Mouse (Mus musculus): ENCODE results near the gene Cenpp. TPM values are rescaled to one million over a fixed set of nuclear protein-coding genes. Genes with fewer than 3 reads are reported as not detected.

Cenpp gene
- polyA plus RNA-seq, 1 experiment: 0.28 TPM

- no peak overlapping the region for H3K4me3 ChIP-seq (replicated peaks; ENCODE audit: extremely low read depth, low read depth, low read length)
- no peaks in the 10 kb centered on the region for H3K4me1 ChIP-seq (ENCODE audit: control insufficient read depth, insufficient read depth, low read length)
- no peak for TF ChIP-seq POLR2A (IDR thresholded peaks at IDR 0.05; ENCODE audit: borderline replicate concordance, extremely low read depth, low read depth, low read length)
- no peak for TF ChIP-seq CTCF (IDR thresholded peaks at IDR 0.05; ENCODE audit: insufficient read depth, low read length)
- DNase-seq: no peak
- 83% methylated on average over 2 of the region's 2 CpGs for WGBS
These were observed 81.2 kb downstream of the Cenpp start for GRCm38 (mm10) chr13:49571418-49571817.

GRCm38 (mm10) chr13:49570371-49570770 is 82.2 kb downstream of the Cenpp start:
- Histone ChIP-seq H3K4me1 (ENCODE audit: control insufficient read depth, insufficient read depth, low read length) (no peaks in the 10 kb centered on the region), H3K4me3 (replicated peaks; ENCODE audit: extremely low read depth, low read depth, low read length) (no peak overlapping the region)
- DNase-seq: no peak
- WGBS: 70% methylated on average over 3 of the region's 3 CpGs
- TF ChIP-seq CTCF (IDR thresholded peaks at IDR 0.05; ENCODE audit: insufficient read depth, low read length): no peak
- TF ChIP-seq POLR2A (IDR thresholded peaks at IDR 0.05; ENCODE audit: borderline replicate concordance, extremely low read depth, low read depth, low read length): no peak

GRCm38 (mm10) chr13:49564347-49564746 is 88.2 kb downstream of the Cenpp start:
- no peak overlapping the region for H3K4me3 ChIP-seq (replicated peaks; ENCODE audit: extremely low read depth, low read depth, low read length)
- WGBS: 78% methylated on average over 1 of the region's 1 CpGs
- TF ChIP-seq POLR2A (IDR thresholded peaks at IDR 0.05; ENCODE audit: borderline replicate concordance, extremely low read depth, low read depth, low read length): no peak
- no peak for TF ChIP-seq CTCF (IDR thresholded peaks at IDR 0.05; ENCODE audit: insufficient read depth, low read length)
- DNase-seq: no peak
- H3K4me1 ChIP-seq (ENCODE audit: control insufficient read depth, insufficient read depth, low read length): no peaks in the 10 kb centered on the region

GRCm38 (mm10) chr13:49560886-49561285 is 91.7 kb downstream of the Cenpp start:
- WGBS: 39% methylated on average over 2 of the region's 2 CpGs

DNA sequence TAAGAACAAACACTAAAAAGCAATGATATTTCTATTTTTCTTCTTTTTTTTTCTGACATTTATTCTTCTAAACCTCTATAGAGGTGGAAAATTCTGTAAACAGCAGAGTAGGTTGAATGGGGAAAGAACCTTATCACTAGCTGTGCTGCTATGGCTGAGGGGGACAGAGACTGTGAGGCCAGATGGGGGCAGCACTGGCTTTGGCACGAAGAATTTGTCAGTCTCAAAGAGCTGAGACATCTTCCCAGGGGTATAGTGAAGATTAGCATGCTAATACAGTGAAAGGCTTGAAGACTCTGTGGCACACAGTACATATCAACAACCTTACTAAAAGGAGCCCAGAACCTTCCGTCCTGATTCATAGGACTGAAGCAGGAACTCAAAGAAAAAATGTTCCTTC is 93.4 kb downstream of the Cenpp start:
- no peak for TF ChIP-seq POLR2A (IDR thresholded peaks at IDR 0.05; ENCODE audit: borderline replicate concordance, extremely low read depth, low read depth, low read length)
- peak; percentile 51; the same call in 1 of the 2 replicates for TF ChIP-seq CTCF (IDR thresholded peaks at IDR 0.05; ENCODE audit: insufficient read depth, low read length)
- no peak overlapping the region for H3K4me3 ChIP-seq (replicated peaks; ENCODE audit: extremely low read depth, low read depth, low read length)
- DNase-seq: no peak
- 49% methylated on average over 2 of the region's 2 CpGs for WGBS
- no peaks in the 10 kb centered on the region; the same call in 1 of the 2 replicates for H3K4me1 ChIP-seq (ENCODE audit: control insufficient read depth, insufficient read depth, low read length)

More at GRCm38 (mm10) chr13:49560886-49561285, 91.7 kb downstream of the Cenpp start:
- TF ChIP-seq POLR2A (IDR thresholded peaks at IDR 0.05; ENCODE audit: borderline replicate concordance, extremely low read depth, low read depth, low read length) (no peak), CTCF (IDR thresholded peaks at IDR 0.05; ENCODE audit: insufficient read depth, low read length) (no peak)
- no peak for DNase-seq
- H3K4me1 ChIP-seq (ENCODE audit: control insufficient read depth, insufficient read depth, low read length): no peaks in the 10 kb centered on the region
- no peak overlapping the region for H3K4me3 ChIP-seq (replicated peaks; ENCODE audit: extremely low read depth, low read depth, low read length)

DNA sequence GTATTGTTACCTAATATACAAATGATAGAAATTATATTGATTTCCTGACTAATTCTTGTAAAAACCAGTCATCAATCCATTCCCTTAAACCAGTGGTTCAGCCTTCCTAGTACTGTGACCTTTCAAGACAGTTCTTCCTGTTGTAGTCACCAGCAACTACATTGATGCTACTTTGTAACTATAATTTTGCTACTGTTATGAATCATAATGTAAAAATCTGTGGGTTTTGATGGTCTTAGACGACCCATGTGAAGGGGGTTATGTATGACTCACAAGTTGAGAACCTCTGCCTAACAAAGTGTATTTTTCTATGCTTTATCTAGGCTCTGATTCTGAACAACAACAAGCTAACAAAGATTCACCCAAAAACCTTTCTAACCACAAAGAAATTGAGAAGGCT is 95.7 kb downstream of the Cenpp start:
- Histone ChIP-seq H3K4me3 (replicated peaks; ENCODE audit: extremely low read depth, low read depth, low read length) (no peak overlapping the region), H3K4me1 (ENCODE audit: control insufficient read depth, insufficient read depth, low read length) (no peaks in the 10 kb centered on the region; the same call in 1 of the 2 replicates)
- WGBS: 58% methylated on average over 1 of the region's 1 CpGs
- TF ChIP-seq POLR2A (IDR thresholded peaks at IDR 0.05; ENCODE audit: borderline replicate concordance, extremely low read depth, low read depth, low read length) (no peak), CTCF (IDR thresholded peaks at IDR 0.05; ENCODE audit: insufficient read depth, low read length) (no peak)
- no peak for DNase-seq

GRCm38 (mm10) chr13:49556203-49556602 is 96.4 kb downstream of the Cenpp start:
- WGBS: 68% methylated on average over 1 of the region's 1 CpGs
- Histone ChIP-seq H3K4me1 (ENCODE audit: control insufficient read depth, insufficient read depth, low read length) (no peaks in the 10 kb centered on the region; the same call in 1 of the 2 replicates), H3K4me3 (replicated peaks; ENCODE audit: extremely low read depth, low read depth, low read length) (no peak overlapping the region)
- DNase-seq: no peak
- TF ChIP-seq POLR2A (IDR thresholded peaks at IDR 0.05; ENCODE audit: borderline replicate concordance, extremely low read depth, low read depth, low read length) (no peak), CTCF (IDR thresholded peaks at IDR 0.05; ENCODE audit: insufficient read depth, low read length) (no peak)

- TF ChIP-seq CTCF (IDR thresholded peaks at IDR 0.05; ENCODE audit: insufficient read depth, low read length) (no peak), POLR2A (IDR thresholded peaks at IDR 0.05; ENCODE audit: borderline replicate concordance, extremely low read depth, low read depth, low read length) (no peak)
- DNase-seq: no peak
- Histone ChIP-seq H3K4me3 (replicated peaks; ENCODE audit: extremely low read depth, low read depth, low read length) (no peak overlapping the region), H3K4me1 (ENCODE audit: control insufficient read depth, insufficient read depth, low read length) (no peaks in the 10 kb centered on the region; the same call in 1 of the 2 replicates)
- 80% methylated on average over 5 of the region's 5 CpGs for WGBS
These were observed 98.1 kb downstream of the Cenpp start for GRCm38 (mm10) chr13:49554519-49554918.

- WGBS: 81% methylated on average over 3 of the region's 3 CpGs
- no peak for TF ChIP-seq POLR2A (IDR thresholded peaks at IDR 0.05; ENCODE audit: borderline replicate concordance, extremely low read depth, low read depth, low read length)
- TF ChIP-seq CTCF (IDR thresholded peaks at IDR 0.05; ENCODE audit: insufficient read depth, low read length): no peak
- Histone ChIP-seq H3K4me3 (replicated peaks; ENCODE audit: extremely low read depth, low read depth, low read length) (no peak overlapping the region), H3K4me1 (ENCODE audit: control insufficient read depth, insufficient read depth, low read length) (no peaks in the 10 kb centered on the region)
- DNase-seq: no peak
These were observed 103.0 kb downstream of the Cenpp start for GRCm38 (mm10) chr13:49549616-49550015.

DNA sequence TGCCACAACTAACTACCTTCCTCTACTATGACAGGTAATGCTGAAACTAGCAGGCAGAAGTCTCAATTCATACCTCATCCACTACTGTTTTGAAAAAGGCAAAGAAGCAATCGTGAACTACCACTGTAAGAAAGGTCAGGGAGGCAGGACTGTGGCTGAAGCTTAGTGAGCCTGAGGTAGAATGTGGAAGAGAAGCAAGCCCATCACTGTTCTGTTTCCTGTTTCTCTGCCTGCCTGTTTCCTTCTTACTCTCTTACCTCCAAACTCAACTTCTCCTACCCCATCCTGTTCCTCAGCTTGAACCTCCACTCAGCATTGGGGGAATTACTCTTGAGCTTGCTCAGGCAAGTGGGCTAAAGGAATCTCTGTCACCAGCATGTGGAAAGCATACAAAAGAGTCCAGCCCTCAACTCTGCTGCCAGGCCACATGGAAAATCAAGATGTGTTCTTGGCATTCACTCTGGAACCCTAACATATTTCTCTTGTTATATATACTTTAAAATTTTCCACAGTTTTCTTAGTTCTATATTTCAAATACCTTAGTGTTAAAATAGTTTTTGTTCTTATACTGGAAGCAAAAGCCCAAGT is 104.9 kb downstream of the Cenpp start:
- TF ChIP-seq CTCF (IDR thresholded peaks at IDR 0.05; ENCODE audit: insufficient read depth, low read length) (no peak), POLR2A (IDR thresholded peaks at IDR 0.05; ENCODE audit: borderline replicate concordance, extremely low read depth, low read depth, low read length) (no peak)
- Histone ChIP-seq H3K4me1 (ENCODE audit: control insufficient read depth, insufficient read depth, low read length) (no peaks in the 10 kb centered on the region), H3K4me3 (replicated peaks; ENCODE audit: extremely low read depth, low read depth, low read length) (no peak overlapping the region)
- no peak for DNase-seq
- WGBS: 59% methylated on average over 1 of the region's 1 CpGs
